Mouse (Mus musculus) heart, adult 2 months (tissue): Measurements from ENCODE around the gene 1810010H24Rik.

Source experiments
- CTCF ChIP-seq: fragments of 200-600 bp; IDR thresholded peaks from 2 replicates; pipeline ENCODE4 v1.8.1; 2022; ENCODE audit warnings: antibody characterized with exemption, mild to moderate bottlenecking, moderate library complexity
- POLR2A ChIP-seq: fragments of 200-500 bp; IDR thresholded peaks from 2 replicates; pipeline ENCODE4 v1.6.1; 2011; ENCODE audit warnings: mild to moderate bottlenecking, low read depth, low read length, control low read depth; ENCODE audit not compliant: insufficient read depth

- no peak for TF ChIP-seq CTCF
- TF ChIP-seq POLR2A: no peak
These were observed 38.1 kb upstream of the 1810010H24Rik start for GRCm38 (mm10) chr11:106987384-106987783.
